Mouse (Mus musculus) G1E (cell line): ENCODE measurements around the gene Lurap1.

Experiments
- CTCF ChIP-seq: IDR thresholded peaks from 2 replicates; pipeline ENCODE4 v1.5.1; 2012; ENCODE audit warnings: low read depth, low read length, inconsistent platforms, mixed read lengths
- GATA1 ChIP-seq: IDR thresholded peaks from 2 replicates; pipeline ENCODE4 v1.6.1; 2012; ENCODE audit warnings: borderline replicate concordance, low read length, inconsistent platforms, mixed read lengths
- GATA2 ChIP-seq: IDR thresholded peaks from 2 replicates; pipeline ENCODE4 v1.6.1; 2012; ENCODE audit warnings: low read depth, low read length, inconsistent platforms, borderline replicate concordance
- POLR2AphosphoS5 ChIP-seq: IDR thresholded peaks from 2 replicates; pipeline ENCODE4 v1.6.1; 2012; ENCODE audit warnings: low read depth, low read length, inconsistent platforms; ENCODE audit not compliant: insufficient replicate concordance
- TAL1 ChIP-seq: conservative IDR thresholded peaks from 2 replicates; pipeline ENCODE4 v1.6.1; 2012; ENCODE audit warnings: low read depth, low read length, inconsistent platforms, mixed read lengths

GRCm38 (mm10) chr4:116133126-116133525 is 18.0 kb downstream of the Lurap1 start:
- TF ChIP-seq GATA2 (no peak), CTCF (no peak), GATA1 (no peak), POLR2AphosphoS5 (no peak), TAL1 (no peak)
